Mouse (Mus musculus): ENCODE measurements around the gene Eif5a.

DNA sequence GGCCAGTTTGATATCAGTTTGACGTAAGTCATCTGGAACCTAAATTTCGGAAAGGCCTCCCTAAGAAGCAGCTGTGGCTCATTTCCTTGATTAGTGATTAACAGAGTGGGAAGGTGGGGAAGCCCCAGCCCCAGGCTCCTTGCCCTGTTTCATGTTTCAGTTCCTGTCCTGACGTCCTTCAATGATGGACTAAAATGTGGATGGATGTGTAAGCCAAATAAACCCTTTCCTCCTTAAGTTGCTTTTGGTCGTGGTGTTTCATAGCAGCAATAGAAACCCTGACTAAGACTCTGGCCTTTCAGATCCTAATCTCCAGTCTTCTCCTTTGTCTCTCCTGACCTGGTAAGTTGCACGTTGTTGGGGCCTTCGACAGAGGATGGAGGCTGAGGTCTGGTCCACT lies 48.5 kb upstream of the Eif5a start:
- no peak for TF ChIP-seq POLR2A (IDR thresholded peaks at IDR 0.05; ENCODE audit: control insufficient read depth, low read depth, low read length)
- no peak for TF ChIP-seq CTCF (IDR thresholded peaks at IDR 0.05; ENCODE audit: control insufficient read depth, insufficient read depth, insufficient replicate concordance, low read depth, low read length)

Data from testis, adult 2 months (tissue).